Mouse (Mus musculus) retina, embryonic 14.5 days (tissue): Measurements from ENCODE around the gene Gprin3.

ENCODE experiments used
- DNase-seq: peaks from one replicate; pipeline ENCODE4 v3.0.0-alpha.2; 2015; ENCODE audit warnings: low spot score

The Gprin3 gene

DNA sequence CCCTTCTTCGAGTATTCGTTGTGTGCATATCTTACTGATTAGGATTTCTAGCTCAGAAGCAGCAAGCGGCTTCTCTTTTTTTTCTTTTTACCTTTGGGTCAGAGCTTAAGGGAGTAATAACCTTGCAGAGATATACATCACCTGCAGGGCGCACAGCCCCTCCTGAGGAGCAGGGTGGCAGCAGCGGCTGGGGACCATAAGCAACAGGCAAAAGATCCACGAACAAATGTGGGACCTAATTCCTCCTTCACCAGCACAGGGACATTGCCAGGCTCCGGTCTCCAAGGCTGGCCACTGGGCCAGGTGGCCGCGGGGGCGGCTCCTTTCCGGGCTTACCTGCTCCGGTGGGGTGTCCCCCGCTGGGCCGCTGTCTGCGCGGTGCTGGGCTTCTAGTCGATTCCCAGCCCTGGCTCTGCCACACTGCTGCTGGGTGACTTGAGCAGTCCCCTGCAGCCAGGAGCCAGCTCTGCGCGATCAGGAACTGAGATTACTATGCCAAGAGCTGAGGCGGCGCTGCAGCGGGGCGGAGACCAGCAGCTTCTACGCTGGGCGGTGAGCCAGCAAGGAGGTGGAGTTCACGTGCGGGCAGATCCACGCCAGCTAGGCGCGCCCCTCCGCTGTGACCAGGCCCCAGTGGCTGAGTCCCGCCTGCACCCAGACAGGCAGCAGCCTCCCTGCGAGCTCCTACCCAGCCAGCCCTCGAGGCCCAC, at the start of gene Gprin3:
Gene Gprin3, minus strand, starts transcription at position 471 of the 710 bp plus-strand sequence.
- peak; percentile 75 for DNase-seq

DNA sequence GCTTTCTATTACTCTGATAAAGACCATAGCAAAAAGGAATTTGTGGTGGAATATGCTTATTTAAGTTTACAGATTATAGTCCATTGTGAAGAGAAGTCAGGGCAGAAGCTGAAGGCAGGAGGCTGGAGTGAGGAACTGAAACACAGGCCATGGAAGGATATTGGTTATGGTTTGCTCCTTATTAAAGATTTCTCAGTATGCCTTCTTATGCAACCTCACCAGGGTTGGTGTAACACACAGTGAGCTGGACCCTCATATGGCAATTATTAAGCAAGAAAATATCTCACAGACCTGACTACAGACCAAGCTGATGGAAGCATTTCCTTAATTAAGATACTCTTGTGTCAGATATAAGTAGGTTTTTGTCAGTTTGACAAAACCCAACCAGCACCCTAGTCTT, 32.8 kb upstream of the Gprin3 start:
- DNase-seq = no peak

DNA sequence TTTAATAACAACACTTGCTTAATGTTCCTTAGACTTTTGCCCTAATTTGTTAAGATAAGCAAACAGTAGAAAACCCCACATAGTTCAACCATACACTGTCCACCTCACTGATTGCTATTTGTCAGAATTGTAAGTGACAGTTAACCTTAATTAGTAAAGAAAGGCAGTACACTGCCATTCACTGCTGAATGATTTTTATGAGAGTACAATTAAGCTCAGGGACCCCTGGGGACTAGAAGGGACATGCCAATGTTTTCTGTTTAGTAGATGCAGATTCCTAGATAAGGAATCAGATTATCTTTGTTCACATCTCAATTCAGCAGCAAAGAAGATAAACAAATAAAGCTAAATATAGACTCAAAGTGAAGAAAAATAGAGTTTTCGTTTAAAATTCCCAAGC, 30.0 kb upstream of the Gprin3 start:
- DNase-seq = peak; percentile 74

DNA sequence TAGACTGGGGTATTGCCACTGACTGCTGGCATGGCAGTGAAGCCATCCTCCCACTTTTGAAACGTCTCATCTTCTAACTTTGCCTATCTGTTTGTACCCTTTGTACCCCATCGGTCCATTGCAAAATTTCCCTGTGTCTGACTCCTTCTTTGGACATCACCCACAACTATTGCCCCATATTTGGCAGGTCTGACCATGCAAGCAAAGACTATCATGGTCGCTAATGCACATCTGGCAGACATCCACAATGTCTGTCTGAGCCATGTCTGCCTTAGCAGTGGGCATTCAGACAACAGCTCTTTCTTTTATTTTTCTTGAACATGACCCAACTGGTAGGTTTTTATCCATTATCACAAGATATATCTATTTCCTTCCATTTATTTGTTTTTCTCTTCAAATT, 25.3 kb upstream of the Gprin3 start:
- DNase-seq = no peak

DNA sequence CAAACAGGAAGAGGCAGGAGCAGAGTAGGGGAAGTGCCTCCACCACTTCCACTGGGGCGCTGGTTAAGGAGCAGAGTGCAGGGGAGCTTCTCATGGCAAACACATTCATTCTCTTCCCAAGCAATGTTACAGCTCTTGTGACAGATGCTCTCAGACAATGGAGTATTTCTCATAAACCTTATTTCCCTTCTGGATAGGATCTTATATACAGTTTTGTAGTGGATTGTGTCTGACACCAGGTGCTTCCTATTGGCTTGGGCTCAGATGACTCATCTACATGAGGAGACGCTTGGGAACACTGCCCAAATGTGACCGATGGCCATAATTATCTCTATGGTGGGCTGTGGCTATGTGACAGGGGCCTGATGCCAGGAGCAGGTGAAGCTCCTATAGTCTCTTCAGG, 19.0 kb upstream of the Gprin3 start:
- no peak for DNase-seq

DNA sequence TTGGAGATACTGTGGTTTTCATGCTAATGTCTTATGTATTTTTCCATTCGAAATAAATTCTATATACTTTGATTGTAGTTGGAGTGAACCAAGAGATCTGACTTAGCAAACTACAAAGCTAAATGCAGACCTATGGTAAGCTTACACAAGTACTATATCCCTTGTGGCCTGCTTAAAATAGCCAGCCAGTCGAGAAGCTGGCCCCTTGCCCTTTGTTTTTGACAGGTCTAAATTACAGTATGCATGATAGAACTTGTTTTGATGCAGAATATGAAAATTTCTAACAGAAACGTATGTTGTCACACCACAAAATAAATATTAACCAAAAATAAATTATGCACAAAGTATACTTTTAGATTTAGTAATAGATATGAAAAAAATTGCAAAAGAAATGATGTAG, 9.8 kb upstream of the Gprin3 start:
- no peak for DNase-seq

DNA sequence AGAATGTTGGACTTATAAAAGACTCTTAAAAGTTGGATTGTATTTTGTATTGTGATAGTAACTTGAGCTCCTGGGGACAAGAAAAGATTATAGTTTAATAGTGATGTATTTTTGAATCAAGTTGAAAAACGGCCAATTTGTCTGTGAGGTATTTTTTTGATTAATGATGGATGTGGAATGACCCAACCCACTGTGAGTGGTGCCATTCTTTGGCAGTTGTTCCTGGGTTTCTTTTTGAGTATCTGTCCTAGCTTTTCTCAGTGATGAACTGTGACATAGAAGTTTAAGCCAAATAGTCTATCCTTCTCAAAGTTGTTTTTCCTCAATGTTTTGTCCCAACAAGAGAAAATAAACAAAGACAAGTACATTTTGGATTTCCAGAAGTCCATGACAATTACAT, 7.0 kb upstream of the Gprin3 start:
- no peak for DNase-seq

DNA sequence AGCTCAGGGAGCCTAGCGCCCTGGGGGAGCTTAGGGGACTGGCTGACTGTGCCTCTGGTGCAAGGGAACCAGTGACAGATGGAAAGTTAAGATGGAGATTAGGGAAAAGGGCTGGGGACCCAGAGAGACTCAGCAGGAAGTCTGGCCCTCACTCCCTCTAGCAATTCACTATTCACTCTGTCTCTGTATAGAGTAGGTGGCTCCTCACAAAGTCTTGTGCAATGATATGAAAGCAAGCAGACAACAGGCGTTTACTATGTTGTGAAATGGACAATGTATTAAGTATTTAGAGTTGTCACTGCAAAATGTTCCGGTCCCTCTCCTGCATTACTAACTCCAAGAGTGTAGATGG, 416 bp upstream of the Gprin3 start:
- DNase-seq = no peak

DNA sequence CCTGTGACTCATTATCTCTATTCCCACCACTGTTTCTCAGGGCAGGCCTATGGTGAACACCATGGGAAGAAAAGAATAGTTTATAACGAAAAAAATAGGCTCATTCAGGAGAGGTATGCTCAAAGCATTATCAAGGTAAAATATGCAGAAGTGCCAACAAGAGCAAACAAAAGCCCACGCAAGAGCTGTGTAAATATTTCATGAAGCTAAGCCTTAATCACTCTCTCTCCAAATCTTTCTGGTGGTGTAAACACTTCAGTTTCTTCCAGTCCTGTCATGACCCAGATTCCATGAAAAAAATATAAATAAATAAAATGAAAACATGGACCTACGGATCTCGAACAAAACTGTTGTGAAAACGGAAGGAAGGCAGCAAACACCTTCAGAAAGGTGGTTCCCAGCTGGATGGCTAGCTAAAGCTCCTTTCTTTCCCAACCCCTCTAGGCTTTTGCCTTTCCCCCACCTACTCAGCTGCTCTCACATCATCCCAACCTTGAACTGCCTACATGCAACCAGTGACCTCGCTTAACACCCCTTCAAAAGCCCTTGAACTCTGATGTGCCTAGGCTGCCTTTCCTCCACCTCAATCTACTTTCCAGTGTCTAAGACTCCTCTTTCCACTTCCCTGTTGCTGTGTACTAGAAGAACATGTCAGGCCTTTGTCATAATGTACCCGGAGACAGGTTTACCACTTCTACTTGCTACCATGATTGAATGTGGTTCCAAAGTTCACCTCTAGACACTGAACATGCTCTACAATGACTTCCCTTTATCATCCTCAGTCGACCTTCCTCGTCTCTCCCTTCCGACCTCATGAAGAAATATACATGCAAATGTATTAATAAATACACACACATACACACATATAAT, 988 bp downstream of the Gprin3 start:
- peak; percentile 13 for DNase-seq

DNA sequence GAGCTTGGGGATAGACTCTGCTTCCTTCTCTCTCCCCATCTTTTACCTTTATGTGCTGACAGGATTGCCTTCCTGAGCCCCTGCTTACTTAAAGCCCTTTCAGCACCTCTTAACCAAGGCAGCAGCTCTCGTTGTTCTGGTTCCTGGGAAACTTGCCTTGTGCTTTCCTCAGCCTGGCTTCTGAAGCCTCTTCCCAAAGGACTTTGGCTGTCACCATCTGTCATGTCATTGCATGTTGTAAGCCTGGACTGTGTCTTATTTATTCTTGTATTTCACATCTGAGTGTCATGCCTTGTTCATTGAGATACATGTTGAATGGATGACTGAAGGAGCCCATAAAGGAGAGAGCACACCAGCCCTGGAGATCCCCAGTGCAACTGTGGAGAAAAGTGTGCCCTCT, 2.3 kb downstream of the Gprin3 start:
- peak; percentile 14 for DNase-seq

DNA sequence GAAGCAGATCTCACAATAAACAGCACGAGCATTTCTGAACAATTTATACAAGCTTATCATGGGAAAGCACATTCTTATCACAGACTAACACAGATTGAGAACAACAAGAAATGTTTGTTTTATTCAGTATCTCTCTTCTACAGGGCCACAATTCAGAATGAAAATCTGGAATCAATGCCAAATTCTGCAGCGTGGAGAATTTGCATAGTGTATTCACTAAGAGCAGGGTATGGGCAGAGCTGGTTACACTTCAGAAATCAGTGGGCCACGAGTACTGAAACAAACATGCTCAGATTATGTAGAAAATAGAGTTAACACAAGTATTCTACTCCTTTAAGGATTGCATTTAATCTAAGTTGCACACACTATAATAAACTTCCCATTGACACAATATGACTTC, 6.8 kb downstream of the Gprin3 start:
- no peak for DNase-seq

DNA sequence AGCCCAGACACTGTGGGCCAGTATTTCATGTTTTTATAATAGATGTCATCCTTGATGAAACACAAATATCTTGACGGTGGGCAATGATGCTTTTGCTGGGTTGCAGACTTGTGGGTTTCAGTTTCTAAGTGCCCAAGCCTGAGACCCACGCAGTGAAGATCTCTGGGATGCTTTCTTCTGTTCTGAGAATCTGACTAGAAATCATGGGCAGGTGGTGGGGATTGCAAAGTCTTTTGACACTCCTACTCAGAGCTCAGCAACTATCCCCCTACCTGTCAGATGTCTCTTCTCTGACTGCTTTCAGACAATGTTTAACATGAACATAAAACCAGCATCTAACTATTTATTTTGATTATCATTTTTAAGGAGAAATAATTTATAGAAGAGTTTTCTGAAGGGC, 7.4 kb downstream of the Gprin3 start:
- DNase-seq = no peak

DNA sequence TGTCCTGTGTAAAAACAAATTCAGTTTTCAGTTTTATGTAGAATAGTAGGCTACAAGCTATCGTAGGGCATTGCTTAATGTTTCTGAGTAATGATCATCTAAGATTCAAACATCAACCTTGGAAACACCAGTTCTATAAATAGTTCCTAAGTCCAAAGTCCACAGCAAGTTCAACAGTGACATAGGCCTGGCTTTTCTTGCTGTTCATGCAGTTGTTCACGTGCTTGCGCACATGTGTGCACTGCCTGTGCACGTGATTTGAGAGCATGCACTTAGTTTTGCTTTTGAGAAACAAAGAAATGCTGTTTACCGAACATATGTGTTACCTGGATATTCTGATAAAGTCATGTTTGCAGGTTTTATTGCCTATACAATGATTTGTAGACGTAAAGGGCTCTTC, 11.3 kb downstream of the Gprin3 start:
- DNase-seq = no peak

DNA sequence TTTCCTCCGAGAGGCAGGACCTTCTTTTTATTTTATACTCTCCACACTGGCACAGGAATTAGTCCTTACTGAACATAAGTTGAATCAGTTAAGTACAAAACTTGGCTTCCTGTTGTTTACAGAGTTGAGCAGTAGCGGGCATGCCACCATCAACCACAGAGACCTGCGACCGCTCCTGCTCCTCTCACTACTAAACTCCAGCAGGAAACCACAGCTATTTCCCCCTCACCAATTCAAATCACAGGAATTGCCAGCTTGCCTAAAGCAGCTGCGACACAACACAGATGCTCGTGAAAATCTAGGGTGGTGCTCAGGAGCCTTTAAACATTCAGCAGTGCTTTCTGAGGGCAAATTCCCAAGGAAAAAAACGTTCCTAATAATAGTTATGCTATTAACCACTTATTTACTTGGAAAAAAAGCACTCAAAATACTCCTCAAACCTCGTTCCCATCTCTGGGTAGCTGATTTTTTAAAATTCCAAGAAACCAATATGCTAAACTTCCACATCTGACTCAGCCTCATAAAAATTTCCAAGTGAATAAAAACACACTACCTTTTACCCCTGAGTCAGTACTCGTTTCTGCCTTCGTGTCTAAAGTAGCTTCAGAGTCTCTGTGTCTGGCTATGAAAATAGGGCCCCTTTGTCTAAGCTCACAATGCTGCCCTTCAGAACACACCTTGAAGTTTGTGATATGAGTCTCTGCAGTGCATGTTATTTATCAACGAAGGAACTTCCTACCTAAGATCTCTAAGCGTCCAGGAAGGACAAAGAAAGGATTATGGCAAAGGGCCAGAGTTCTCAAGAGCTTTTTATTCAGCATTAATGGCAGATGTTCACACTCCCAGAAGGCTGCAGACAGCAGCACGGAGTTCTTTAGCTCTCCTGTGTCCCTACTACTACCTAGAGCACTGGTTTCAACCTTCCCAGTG, 13.4 kb downstream of the Gprin3 start:
- no peak for DNase-seq

DNA sequence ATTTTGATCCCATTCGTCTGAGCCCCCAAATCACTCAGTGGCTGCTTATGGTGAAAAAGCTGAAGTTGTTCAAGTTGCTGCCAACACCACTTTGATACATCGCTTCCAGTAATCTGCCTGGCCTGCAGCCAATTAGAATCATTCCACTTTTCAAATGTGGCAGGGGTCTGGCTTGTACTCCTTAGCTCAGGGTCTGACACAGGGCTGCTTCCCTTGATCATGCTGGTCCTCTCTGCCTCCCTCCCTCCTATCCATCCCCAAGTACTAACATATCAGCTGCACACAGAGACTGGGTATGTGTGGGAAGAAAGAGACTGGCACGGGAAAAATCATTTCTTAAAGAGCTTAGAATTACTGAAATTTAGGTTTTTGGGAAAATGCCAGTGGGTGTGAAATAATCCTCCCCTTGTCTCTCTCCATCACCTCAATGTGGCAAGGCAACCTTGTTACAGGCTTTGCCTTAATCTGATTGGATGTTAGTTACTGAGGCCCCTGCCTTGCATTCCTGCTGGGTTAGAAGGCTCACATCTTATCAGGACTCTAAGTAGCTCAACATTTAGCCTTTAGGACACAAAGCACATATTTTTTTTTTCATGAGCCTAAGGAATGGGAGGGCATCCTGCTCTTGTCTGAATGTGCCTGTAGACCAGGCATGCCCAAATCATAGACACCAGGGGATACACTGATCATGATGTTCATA, 16.9 kb downstream of the Gprin3 start:
- DNase-seq = no peak

DNA sequence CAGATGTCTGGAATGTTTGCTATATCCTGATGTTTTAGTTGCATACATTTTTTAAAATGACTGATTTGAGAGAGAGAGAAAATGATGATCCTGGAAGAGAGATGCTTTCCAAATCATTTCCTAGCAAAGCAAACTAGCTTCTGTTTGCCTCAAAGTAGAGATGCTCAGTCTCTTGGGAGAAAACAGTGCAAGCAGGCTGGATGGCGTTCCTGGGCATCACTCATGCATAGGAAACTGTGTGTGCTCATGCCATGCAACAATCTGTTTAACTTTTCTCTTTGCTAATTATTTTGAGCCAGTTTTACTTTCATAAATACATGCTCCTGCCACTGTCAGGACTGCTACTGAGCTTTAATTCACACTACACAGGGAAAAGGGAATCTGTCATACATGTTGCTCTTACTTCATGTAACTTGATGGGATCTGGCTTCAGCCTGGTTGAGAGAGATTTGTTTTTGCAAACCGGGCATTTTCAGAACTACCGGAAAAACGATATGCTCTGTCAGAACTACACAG, 18.6 kb downstream of the Gprin3 start:
- DNase-seq = no peak

DNA sequence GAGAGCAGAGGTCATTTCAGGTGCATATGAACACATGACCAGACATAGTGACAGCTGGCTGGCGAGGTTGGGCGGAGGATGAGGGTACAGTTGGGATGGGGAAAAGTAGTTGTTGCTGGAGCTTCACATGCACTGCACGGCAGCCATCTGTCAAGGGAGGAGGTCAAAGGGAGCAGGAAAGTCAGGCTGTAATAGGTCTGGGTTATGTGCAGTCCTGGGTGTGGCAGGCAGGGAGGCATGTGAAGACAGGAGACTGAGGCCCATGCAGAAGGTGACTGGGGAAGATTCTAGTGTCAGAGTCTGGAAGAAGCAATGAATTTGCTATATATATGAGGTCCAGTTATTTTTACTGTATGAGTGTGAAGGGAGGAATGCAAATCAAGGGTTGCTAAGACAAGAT, 35.9 kb downstream of the Gprin3 start:
- DNase-seq = no peak

DNA sequence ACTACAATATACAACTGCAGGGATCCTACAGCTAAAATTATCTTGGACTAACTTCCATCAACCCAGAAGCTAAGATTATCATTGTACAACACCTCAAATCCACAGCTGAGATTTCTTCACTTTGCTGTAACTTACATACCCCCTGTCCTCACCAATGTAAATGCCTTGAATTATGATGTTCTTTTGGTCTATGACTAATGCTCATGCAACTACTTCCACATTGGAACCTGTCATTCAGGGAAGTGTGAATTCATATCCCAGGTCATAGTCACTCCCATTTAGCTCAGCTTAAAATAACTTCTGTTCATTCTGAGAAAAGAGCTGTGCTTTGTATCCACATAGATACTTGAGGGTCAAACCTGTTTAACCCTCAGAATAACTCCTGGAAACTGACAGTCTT, 60.8 kb downstream of the Gprin3 start:
- no peak for DNase-seq

DNA sequence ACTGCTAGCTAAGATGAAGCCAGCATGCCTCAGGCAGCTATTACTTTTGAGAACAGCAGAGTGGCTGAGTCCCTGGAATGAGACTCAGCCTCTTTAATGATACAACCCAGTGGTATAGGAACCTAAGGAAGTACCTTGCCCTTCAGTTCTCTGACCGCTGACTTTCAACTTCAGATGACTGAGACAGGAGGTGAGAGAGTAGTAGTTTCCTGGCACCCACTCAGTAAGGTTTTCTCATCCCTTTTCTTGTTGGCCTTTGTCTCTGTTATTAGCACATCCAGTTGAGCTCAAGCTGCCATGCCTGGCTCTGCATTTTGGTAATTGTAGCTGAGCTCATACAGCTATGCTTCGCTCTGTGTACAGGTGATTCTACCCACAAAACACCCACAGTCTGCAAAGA, 62.8 kb downstream of the Gprin3 start:
- no peak for DNase-seq

DNA sequence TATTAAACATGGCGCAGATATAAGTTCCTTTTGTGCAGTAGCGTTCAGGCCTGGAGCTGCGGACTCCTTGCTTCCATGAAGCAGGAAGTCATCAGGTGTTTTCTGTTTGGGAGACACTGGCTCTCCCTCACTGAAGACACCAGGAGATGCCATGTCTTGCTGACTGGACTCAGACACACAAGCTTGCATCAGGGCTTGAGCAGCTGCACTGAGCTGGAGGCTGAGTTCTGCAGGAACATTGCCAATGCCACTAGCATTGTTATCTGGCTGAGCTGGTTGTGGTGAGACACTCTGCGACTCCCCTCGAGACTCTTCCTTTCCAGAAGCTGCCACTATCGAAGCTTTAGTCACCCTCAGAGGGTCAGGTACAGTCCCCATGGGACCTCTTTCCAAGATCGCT, 71.2 kb downstream of the Gprin3 start:
- DNase-seq = no peak

DNA sequence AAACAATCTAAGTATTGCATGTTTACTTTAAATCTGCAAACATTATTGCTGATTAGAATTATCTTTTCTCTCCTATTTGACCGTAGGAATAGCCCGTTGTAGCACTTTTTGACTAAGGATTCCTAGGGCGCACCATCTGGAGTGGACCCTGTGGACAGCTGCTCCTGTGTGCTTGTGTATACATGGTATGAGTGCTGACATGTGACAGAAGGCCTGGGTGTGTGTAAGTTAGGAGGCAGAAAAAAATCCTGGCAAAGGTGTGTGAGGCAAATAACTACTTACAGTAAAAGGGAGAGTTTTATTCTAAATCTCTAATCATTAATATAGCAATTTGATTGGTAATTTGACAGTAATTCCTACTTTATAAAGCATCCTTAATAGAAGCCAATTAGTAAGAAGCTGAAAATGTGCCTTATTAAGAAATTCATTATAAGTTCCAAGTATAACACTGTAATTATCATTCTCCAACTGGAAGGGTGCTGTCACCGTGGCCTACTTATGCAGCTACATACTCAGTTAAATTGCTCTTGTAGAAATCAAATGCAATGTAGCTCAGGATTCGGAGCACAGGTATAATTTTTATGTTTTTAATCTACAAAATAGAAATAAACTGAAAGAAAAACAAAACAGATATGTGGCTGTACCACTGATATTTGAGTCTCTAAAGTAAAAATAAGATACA, 74.8 kb downstream of the Gprin3 start:
- no peak for DNase-seq
